Mouse (Mus musculus): ENCODE measurements at regions not wholly inside any gene's neighbourhood (a gene's known extent, or its start where the extent isn't known, plus 50 kb on each side); places are given as distances from the start of the nearest gene placed in this dataset.

DNA sequence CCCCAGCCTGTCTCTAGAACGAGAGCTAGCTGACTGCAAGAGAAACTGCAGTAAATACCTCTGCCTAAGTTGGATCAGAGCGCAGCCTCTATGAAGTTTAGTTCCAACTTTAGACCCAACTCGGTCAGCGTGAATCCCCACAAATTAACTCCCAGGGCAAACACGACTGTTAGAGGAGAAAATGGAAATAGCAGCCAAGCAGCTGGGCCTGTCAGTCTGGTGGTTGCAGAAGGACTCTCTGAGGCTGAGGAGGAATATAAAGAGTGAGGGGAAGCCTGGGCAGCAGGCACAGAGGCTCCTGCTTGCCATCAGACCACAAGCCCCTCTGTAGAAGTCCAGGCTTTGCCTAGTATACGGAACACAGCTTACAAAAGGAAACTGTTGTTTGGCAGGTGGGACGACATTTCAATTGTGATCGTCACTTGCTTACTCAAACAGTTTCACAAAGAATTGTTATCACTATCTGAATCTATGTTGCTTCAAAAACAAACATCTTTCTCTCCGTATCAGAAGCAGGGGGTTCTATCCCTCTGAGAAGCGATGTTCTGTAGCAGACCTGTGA lies 135.0 kb downstream of the Lmo4 start:
- DNase-seq, result no peak

- DNase-seq, result no peak
Measured at GRCm38 (mm10) chr3:144067016-144067415, 138.0 kb downstream of the Lmo4 start.

DNA sequence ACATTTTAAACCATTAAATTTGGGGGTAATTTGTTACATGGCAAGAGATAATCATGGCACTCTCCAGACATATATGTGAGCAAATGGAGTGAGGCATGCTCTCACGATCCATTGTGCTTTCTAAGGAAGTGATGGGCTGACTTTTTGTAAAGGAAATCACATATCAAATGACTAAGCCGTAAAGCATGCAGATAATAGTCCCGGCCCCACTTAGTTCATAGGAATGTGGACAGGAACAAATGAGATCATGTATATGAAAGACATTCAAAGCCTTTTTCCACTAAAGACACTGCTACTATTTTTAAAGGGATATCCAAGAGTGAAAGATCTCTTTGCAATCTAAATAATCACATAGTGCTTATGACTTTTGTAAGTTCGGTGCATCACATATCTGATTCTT lies 146.9 kb downstream of the Lmo4 start:
- no peak for DNase-seq

DNA sequence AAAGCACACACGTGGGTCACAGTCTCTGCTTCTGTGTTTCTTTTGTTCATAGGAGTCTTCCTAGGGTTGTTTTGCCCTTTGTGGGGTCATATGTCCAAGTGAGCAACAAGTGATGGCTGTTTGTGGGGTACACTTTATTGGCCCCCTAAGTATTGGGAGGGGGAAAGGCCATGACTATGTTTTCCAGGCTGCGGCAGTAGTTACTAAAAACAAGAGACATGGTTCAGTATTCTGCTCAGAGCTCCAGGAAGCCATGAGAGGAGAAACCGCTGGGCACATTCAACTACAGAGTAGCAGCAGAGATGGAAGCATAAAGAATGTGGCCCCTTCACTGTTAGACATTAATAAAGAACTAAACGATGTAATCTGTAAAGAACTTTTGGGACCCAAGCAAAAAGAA lies 154.7 kb downstream of the Lmo4 start:
- no peak for DNase-seq

- DNase-seq, result no peak
Measured at GRCm38 (mm10) chr3:144049270-144049669, 155.8 kb downstream of the Lmo4 start.

GRCm38 (mm10) chr3:144044366-144044765 lies 160.7 kb downstream of the Lmo4 start:
- DNase-seq, result no peak

DNA sequence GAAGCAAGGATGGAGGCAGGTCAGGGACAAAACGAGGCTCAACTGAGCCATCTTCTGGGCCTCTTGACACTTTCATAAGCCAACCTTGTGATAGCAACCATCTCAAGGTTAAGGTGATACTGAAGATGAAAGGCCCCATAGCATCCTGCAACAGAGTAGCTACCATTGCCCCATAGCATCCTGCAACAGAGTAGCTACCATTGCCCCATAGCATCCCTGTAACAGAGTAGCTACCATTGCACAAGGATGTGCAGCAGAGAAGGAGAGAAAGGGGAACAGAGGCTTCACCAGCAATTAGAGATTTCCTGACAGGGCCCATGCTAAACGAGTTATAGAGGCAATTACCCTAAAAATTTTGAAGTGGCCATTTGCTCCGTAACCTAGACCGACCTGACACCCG lies 163.2 kb downstream of the Lmo4 start:
- DNase-seq, result no peak

DNA sequence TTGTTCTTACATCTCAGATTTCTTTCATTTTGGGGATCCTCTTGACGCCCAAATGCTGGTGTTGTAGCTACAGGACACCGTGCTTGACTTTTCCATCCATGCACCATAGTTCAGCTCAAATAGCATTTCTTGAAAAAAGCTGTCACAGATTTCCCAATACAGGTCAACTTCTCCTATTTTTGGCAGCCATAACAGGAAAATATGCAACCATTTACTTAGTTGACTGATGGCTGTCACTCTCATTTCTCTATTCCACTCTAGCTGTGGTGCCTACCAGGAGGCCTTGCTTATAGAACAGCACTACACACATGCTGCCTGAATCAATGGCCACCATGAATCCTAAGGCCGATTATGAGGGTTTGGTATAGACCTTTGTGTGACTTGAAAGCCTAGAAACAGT lies 165.5 kb downstream of the Lmo4 start:
- no peak for DNase-seq

- DNase-seq, result no peak
Measured at GRCm38 (mm10) chr3:144029611-144030010, 175.4 kb downstream of the Lmo4 start.

DNA sequence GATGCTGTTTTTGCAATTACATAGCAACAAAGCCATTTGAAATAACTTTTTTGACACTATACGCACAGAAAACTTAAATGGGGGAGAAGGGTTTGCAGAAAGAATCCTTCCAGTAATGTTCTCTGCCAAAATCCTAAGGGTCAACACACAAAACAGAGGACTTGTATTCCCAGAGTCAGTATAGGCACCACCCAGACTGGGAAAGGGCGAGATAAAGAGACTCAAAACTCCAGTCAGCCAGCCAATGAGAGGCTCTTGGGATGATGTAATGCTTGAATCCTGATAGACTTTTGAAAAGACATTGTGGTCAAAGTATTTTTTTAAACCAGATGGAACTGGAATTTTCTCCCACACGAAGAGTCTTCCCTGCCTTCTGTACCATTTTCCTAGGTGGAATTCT lies 175.9 kb downstream of the Lmo4 start:
- no peak for DNase-seq

DNA sequence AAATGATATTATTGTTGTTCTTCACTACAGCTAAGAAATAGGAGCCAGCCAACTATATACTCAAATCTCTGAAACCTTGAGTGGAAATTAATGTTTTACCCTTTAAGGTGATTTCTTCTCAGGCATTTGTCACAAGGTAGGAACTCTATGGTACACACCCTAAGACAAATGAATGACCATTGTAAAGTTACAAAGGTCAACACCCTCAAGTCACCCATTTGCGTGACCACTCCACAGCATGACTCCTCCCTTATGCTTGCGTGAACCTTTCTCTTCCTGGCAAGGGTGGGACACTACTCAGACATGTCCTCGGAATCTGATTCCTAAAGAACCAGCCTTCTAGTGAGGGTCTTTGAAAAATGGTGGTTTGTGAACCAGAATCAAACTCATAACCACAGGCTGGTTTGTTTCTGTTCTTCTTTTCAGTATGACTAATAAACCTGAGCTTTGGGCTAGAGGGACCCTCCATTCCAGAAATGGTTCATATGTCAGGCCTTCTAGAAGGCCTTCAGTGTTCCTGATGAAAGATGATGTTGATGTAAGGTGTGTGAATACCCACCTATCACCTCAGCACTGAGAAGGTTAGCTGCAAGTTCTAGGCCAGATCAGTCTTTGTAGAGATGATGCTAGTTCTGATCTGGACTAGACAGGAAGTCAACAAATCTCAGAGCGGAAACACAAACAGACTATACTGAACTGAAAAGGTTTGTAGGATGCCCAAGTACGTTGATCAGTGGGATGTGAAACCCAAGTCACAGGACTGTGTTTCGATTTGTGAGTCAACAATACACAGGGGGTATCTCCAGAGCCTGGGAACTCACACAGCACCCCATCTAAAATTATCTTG lies 177.7 kb downstream of the Lmo4 start:
- no peak for DNase-seq

DNA sequence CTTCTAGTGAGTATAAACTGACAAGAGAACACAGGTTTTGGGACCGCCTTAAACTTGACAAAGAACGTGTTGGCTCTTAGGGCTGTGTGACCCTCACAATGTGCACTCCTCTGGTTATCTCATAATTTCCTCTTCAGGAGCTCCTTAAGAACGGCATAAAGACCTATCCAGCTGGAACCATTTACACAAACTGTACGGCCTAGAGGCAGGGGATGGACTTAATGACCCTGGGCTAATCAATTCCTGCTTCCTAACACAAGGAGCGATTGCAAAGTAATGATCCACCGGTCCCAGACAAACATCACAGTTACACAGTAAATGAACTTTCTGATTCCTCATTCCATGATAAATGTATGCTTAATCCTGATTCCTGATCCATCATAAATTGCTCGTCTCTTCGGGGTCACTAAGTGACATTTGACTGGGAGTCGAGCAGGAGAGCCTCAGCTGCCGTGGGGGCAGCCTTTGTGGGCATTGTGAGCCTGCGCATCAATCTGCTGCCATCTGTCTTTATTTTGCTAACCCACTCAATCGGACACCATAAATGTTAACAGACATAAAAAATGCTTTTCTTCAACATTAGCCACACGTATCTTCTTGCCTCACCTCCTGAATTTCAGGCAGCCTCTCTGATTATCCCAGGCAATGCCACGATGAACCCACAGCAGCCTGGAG lies 179.4 kb downstream of the Lmo4 start:
- no peak for DNase-seq

DNA sequence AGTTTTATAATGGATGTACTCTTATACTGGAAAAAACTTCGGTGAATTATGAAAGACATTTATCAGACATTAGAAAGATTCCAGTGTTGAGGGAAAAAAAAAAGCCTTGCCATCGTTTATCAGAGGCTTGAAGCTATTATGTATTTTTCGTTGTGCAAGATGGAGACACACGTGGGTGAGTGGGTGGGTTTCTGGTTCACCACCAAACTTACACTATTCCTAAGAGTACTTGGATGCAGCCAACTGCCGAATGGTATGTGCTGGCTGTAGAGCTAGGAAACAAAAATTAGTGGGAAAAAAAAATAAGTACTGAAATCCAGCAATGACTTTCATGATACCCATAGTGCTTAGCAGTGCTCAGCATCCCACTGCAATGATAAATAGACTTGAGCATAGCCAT lies 180.8 kb downstream of the Lmo4 start:
- DNase-seq, result no peak

DNA sequence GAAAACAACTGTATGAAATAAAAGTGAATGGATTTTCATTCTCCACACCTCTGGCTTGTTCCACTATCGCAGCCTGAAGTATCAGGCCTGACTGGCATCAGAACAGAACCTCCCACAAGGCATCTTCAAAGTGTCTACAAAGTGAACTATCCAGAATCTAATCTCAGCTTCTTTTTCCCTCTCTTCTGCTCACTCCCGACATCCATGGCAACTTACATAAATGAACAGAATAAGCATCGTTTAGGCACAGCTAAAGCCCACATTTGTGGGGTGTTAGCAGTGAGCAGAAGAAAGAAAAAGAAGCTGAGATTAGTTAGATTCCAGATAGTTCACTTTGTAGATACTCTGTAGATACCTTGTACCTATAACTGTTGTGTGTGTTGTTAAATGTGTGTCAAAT lies 182.0 kb downstream of the Lmo4 start:
- no peak for DNase-seq

- no peak for DNase-seq
Measured at GRCm38 (mm10) chr3:144021969-144022368, 183.1 kb downstream of the Lmo4 start.

- no peak for DNase-seq
Measured at GRCm38 (mm10) chr3:144020189-144020940, 184.7 kb downstream of the Lmo4 start.

DNA sequence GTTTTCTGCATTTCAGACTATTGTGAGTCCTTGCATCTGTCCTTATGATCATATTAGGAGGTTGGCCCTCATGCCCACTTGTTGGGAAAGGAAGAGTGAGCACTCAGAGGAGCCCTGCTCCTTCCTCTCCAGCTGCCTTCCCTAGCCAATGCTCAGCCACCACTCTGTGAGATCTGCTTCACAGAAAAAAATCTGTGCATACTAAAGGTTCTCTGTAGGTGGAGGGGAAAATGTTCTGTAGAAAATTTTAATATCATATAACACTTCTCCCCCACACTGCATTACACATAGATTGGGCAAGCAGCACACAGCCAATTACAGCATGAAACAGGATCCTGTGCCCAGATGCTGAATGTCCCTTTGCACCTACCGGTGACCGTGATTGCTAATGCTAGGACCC lies 185.7 kb downstream of the Lmo4 start:
- no peak for DNase-seq

- no peak for DNase-seq
Measured at GRCm38 (mm10) chr3:144018559-144018958, 186.5 kb downstream of the Lmo4 start.

- no peak for DNase-seq
Measured at GRCm38 (mm10) chr3:144015236-144015635, 189.8 kb downstream of the Lmo4 start.

GRCm38 (mm10) chr3:144013481-144014125 lies 191.4 kb downstream of the Lmo4 start:
- no peak for DNase-seq

DNA sequence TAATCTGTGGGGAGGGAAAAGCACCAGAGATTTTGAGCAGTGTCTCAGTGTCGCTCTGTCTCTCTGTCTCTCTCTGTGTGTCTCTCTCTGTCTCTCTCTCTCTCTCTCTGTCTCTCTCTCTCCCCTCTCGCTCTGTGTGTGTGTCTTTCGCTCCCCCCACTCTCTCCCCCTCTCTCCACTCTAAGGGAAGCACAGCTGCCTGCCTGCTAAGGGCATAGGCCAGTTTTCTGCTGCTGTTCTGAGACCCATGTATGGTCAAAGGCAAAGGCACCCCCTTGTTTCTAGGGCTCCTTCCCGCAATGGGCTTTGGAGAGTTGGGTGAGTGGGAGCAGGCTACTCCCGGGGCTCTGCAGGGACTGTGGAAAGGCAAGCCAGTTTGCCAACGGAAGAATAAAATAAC lies 192.2 kb downstream of the Lmo4 start:
- DNase-seq, result no peak

GRCm38 (mm10) chr3:144012173-144012572 lies 192.8 kb downstream of the Lmo4 start:
- DNase-seq, result no peak

All from thymus, postnatal 36 days (tissue).